Mouse (Mus musculus): ENCODE data around the gene Cdk15.

DNA sequence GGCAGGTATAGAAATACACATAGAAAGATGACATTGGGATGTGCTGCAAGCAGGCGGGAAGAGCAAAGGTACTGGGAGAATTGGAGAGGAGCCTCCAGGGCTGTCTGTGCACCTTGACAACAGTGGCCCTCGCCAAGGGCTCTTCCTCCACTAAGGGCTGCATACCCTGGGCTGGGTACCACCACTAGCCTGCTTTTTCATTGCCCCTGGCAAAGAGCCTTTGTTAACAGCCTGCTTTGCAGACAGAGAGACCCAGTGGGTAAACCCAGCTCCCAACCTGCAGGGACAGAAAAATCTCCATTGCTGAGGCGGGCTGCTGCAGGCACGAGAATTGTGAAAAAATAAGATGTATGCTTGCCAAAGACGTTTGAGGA lies 76.7 kb downstream of the Cdk15 start:
- TF ChIP-seq CTCF (IDR thresholded peaks at IDR 0.05; ENCODE audit: low read depth) (no peak), EP300 (IDR thresholded peaks at IDR 0.05; ENCODE audit: low read depth) (no peak)
